Mouse (Mus musculus) adrenal gland, adult 2 months (tissue): ENCODE data around the gene Mindy1. TPM values are rescaled to one million over a fixed set of nuclear protein-coding genes. Genes with fewer than 3 reads are reported as not detected.

Experiments
- DNase-seq: peaks from one replicate; pipeline ENCODE4 v3.0.0; 2021
- long read RNA-seq: library from polyadenylated mRNA; stranded (forward); transcript quantifications from one replicate; pipeline ENCODE4 v2.0.0, GENCODE M21; 2021
- polyA plus RNA-seq: library from polyadenylated mRNA; depleted of rRNA; stranded (reverse); fragments of >200 nt; gene quantifications from 2 replicates; pipeline ENCODE4 v1.2.3, GENCODE M21; 2012; rRNA removed
- total RNA-seq, 2 experiments: library from RNA; stranded (reverse); gene quantifications; 2 replicates each; pipeline ENCODE4 v1.2.3; 2021

Mindy1 gene
- 100 to 1,000 TPM; 131 to 139 TPM for total RNA-seq
- 209 and 296 TPM in 2 replicates for polyA plus RNA-seq
- long read RNA-seq, transcript Mindy1-201 (10 exons, 2,800 nt), result minor isoform, 13 of 109 reads
- long read RNA-seq, transcript Mindy1-202 (10 exons, 2,827 nt), result major isoform, 77 of 109 reads
- long read RNA-seq, partial matches to known transcripts, result 9 of 109 reads
- long read RNA-seq, other reads (novel, unspliced or antisense), result 9 of 109 reads

GRCm38 (mm10) chr3:95281216-95282126 lies at the start of gene Mindy1, which contains the start of gene Prune1:
TSS of gene Mindy1 (plus strand) at chr3:95281345.
TSS of gene Prune1 (minus strand) at chr3:95282076.
- DNase-seq, result peak; percentile 99

GRCm38 (mm10) chr3:95232771-95233170 lies 48.4 kb upstream of the Mindy1 start:
- DNase-seq, result peak; percentile 88

GRCm38 (mm10) chr3:95233303-95233980 lies 47.7 kb upstream of the Mindy1 start:
- DNase-seq, result peak; percentile 21

GRCm38 (mm10) chr3:95235386-95236301 lies 45.5 kb upstream of the Mindy1 start:
- no peak for DNase-seq

GRCm38 (mm10) chr3:95237541-95238099 lies 43.5 kb upstream of the Mindy1 start:
- no peak for DNase-seq

GRCm38 (mm10) chr3:95239022-95239421 lies 42.1 kb upstream of the Mindy1 start:
- DNase-seq, result no peak

GRCm38 (mm10) chr3:95239971-95240370 lies 41.2 kb upstream of the Mindy1 start:
- DNase-seq, result no peak

- DNase-seq, result no peak
Observed at GRCm38 (mm10) chr3:95240900-95241299, 40.2 kb upstream of the Mindy1 start.

GRCm38 (mm10) chr3:95241498-95241897 lies 39.6 kb upstream of the Mindy1 start, which contains the start of gene Gm128:
TSS of gene Gm128 (minus strand) at chr3:95241598.
- DNase-seq, result no peak

GRCm38 (mm10) chr3:95243086-95243485 lies 38.1 kb upstream of the Mindy1 start:
- no peak for DNase-seq

GRCm38 (mm10) chr3:95246465-95247231 lies 34.5 kb upstream of the Mindy1 start:
- DNase-seq, result peak; percentile 74

GRCm38 (mm10) chr3:95247660-95248336 lies 33.3 kb upstream of the Mindy1 start:
- DNase-seq, result no peak

GRCm38 (mm10) chr3:95250361-95250760 lies 30.8 kb upstream of the Mindy1 start:
- DNase-seq, result no peak

- no peak for DNase-seq
Observed at GRCm38 (mm10) chr3:95250783-95251424, 30.2 kb upstream of the Mindy1 start, which contains the start of gene Bnipl. TSS of gene Bnipl (minus strand) at chr3:95251193.

- no peak for DNase-seq
Observed at GRCm38 (mm10) chr3:95256931-95257330, 24.2 kb upstream of the Mindy1 start.

- no peak for DNase-seq
Observed at GRCm38 (mm10) chr3:95261975-95262374, 19.2 kb upstream of the Mindy1 start.

- DNase-seq, result peak; percentile 79
Observed at GRCm38 (mm10) chr3:95263089-95263739, 17.9 kb upstream of the Mindy1 start.

GRCm38 (mm10) chr3:95264724-95265123 lies 16.4 kb upstream of the Mindy1 start:
- no peak for DNase-seq
